Mouse (Mus musculus): ENCODE results near the gene Tbc1d23. TPM values are rescaled to one million over a fixed set of nuclear protein-coding genes. Genes with fewer than 3 reads are reported as not detected.

Gene Tbc1d23
- total RNA-seq, 1 experiment from 2014 or later: 47.8 TPM

DNA sequence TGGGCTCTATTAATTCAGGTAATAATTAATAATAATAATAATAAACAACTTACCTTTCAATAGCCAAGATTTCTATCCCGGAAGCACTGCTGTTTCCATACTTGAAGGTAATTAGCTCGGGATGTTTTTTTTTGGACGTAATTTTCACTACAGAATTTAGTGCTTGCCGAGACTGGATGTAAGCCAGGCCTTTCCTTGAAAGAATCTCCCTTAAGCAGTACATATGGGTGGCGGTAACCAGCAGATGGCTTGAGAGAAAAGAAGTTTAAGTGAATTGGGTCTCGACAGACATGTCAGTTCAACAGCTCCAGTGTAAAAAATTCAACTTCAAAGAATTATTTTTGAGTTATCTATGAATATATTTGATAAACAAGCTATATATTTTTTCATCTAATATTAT lies 59.7 kb downstream of the Tbc1d23 start:
- ATAC-seq (replicated peaks in 1 of 2; ENCODE audit: insufficient read depth in 1 of 2, low FRiP score in 2 of 2, low TSS enrichment in 1 of 2, low read depth in 1 of 2, poor library complexity in 2 of 2, severe bottlenecking in 2 of 2): no peak

DNA sequence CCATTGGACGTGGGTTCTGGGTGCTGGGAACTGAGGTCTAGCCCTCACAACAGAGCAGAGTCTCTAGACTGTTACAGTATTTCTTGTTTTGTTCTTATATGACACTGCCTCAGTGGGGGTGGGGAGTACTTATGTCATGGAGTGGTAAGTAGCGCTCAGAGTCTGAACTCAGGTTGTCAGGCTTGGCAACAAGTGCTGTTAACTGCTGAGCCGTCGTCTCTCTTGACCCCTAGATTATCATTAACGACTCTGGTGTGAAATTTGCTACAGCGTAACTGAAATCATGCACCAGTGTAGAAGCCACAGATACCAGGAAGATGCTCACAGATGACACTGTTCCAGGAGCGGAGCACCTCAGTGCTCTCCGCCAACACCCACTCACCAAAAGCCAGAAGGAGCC lies 60.1 kb downstream of the Tbc1d23 start:
- no peak for ATAC-seq (replicated peaks in 1 of 2; ENCODE audit: insufficient read depth in 1 of 2, low FRiP score in 2 of 2, low TSS enrichment in 1 of 2, low read depth in 1 of 2, poor library complexity in 2 of 2, severe bottlenecking in 2 of 2)

GRCm38 (mm10) chr16:57168236-57168635 lies 63.1 kb downstream of the Tbc1d23 start:
- ATAC-seq (replicated peaks in 1 of 2; ENCODE audit: insufficient read depth in 1 of 2, low FRiP score in 2 of 2, low TSS enrichment in 1 of 2, low read depth in 1 of 2, poor library complexity in 2 of 2, severe bottlenecking in 2 of 2): no peak

- peak in 1 of 2 experiments; percentile 5; a peak in 1 of 4 replicates for ATAC-seq (replicated peaks in 1 of 2; ENCODE audit: insufficient read depth in 1 of 2, low FRiP score in 2 of 2, low TSS enrichment in 1 of 2, low read depth in 1 of 2, poor library complexity in 2 of 2, severe bottlenecking in 2 of 2)
These were observed 63.8 kb downstream of the Tbc1d23 start for GRCm38 (mm10) chr16:57167514-57167912.

- ATAC-seq (replicated peaks in 1 of 2; ENCODE audit: insufficient read depth in 1 of 2, low FRiP score in 2 of 2, low TSS enrichment in 1 of 2, low read depth in 1 of 2, poor library complexity in 2 of 2, severe bottlenecking in 2 of 2): peak; percentile 94 to 97
These were observed 64.4 kb downstream of the Tbc1d23 start, which contains the start of gene Nit2 for GRCm38 (mm10) chr16:57166611-57167513. Gene Nit2 (minus strand): TSS chr16:57167341.

DNA sequence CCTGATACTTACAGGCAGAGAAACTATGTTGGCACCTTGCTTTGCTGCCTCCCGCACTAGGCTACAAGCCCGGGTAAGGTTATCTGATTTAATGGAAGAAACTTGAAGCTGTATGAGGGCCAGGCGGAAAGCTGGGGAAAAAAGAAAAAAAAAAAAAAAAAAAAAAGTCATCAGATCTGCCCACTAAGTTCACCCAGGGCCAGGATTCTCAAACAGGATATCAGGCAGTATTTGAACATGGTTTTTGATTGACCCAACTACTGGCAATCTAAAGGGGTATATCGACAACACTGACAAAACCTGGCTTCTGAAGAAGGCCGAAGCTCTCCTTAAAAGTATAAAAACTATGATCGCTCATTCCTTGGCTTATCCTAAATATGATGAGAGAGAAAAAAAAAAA lies 65.2 kb downstream of the Tbc1d23 start:
- ATAC-seq (replicated peaks in 1 of 2; ENCODE audit: insufficient read depth in 1 of 2, low FRiP score in 2 of 2, low TSS enrichment in 1 of 2, low read depth in 1 of 2, poor library complexity in 2 of 2, severe bottlenecking in 2 of 2): no peak

GRCm38 (mm10) chr16:57165157-57165556 lies 66.1 kb downstream of the Tbc1d23 start:
- no peak for ATAC-seq (replicated peaks in 1 of 2; ENCODE audit: insufficient read depth in 1 of 2, low FRiP score in 2 of 2, low TSS enrichment in 1 of 2, low read depth in 1 of 2, poor library complexity in 2 of 2, severe bottlenecking in 2 of 2)

DNA sequence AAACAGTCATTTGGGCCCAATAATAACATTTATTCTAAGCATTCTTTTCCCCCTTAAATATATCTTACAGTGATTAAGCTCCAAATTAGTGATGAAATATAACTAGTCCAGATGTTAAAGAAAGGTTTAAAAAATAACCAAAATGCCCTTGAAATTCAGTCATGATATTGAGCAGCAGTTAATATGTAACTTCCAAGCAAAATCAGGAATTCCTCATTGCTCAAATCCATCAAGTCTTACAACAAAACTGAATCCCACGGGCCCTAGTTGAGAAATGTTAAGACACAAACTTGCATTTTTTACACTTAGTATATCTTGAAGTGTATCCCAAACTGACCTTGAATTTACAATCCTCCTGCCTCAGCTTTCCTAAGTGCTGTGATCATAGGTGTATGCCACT lies 67.6 kb downstream of the Tbc1d23 start:
- no peak for ATAC-seq (replicated peaks in 1 of 2; ENCODE audit: insufficient read depth in 1 of 2, low FRiP score in 2 of 2, low TSS enrichment in 1 of 2, low read depth in 1 of 2, poor library complexity in 2 of 2, severe bottlenecking in 2 of 2)

- ATAC-seq (replicated peaks in 1 of 2; ENCODE audit: insufficient read depth in 1 of 2, low FRiP score in 2 of 2, low TSS enrichment in 1 of 2, low read depth in 1 of 2, poor library complexity in 2 of 2, severe bottlenecking in 2 of 2): no peak
These were observed 68.5 kb downstream of the Tbc1d23 start for GRCm38 (mm10) chr16:57162841-57163240.

GRCm38 (mm10) chr16:57159835-57160234 lies 71.5 kb downstream of the Tbc1d23 start:
- ATAC-seq (replicated peaks in 1 of 2; ENCODE audit: insufficient read depth in 1 of 2, low FRiP score in 2 of 2, low TSS enrichment in 1 of 2, low read depth in 1 of 2, poor library complexity in 2 of 2, severe bottlenecking in 2 of 2): no peak

DNA sequence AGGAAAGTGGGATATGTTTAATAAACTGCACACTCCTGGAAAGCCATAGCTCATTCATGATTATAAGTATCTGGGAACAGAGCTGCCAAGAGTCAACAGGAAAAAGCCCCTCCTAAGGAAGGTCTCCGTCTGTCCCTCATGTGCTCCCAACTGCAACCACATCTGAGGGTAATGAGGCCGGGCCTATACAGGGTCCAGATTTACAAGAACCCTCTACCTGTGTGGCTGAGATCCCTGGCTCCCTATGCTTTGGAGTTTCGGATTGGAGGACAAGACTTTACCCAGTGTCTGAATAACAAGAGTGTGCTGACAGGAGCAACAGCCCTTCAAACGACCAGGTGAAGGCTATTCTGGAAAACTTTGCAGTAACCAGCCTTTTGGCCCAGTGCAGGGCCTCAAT lies 73.6 kb downstream of the Tbc1d23 start:
- ATAC-seq (replicated peaks in 1 of 2; ENCODE audit: insufficient read depth in 1 of 2, low FRiP score in 2 of 2, low TSS enrichment in 1 of 2, low read depth in 1 of 2, poor library complexity in 2 of 2, severe bottlenecking in 2 of 2): no peak

GRCm38 (mm10) chr16:57157076-57157475 lies 74.2 kb downstream of the Tbc1d23 start:
- no peak for ATAC-seq (replicated peaks in 1 of 2; ENCODE audit: insufficient read depth in 1 of 2, low FRiP score in 2 of 2, low TSS enrichment in 1 of 2, low read depth in 1 of 2, poor library complexity in 2 of 2, severe bottlenecking in 2 of 2)

DNA sequence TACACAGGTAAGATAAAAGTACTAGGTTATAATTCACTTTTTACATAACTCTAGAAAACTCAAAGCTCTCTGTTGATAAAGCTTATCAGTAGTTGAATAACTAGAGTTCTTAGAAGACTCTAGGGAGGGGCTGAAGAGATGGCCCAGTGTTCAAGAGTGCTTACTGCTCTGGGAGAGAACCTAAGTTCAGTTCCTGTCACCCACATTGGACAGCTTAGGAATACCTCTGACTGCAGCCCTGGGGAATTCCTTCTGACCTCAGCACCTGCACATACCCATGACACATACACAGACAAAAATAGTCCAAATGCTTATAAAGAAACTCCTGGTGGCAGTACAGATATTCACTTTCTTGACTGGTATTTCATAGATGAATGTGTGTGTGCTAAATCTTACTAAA lies 75.4 kb downstream of the Tbc1d23 start:
- no peak for ATAC-seq (replicated peaks in 1 of 2; ENCODE audit: insufficient read depth in 1 of 2, low FRiP score in 2 of 2, low TSS enrichment in 1 of 2, low read depth in 1 of 2, poor library complexity in 2 of 2, severe bottlenecking in 2 of 2)

GRCm38 (mm10) chr16:57151437-57151836 lies 79.9 kb downstream of the Tbc1d23 start:
- no peak for ATAC-seq (replicated peaks in 1 of 2; ENCODE audit: insufficient read depth in 1 of 2, low FRiP score in 2 of 2, low TSS enrichment in 1 of 2, low read depth in 1 of 2, poor library complexity in 2 of 2, severe bottlenecking in 2 of 2)

DNA sequence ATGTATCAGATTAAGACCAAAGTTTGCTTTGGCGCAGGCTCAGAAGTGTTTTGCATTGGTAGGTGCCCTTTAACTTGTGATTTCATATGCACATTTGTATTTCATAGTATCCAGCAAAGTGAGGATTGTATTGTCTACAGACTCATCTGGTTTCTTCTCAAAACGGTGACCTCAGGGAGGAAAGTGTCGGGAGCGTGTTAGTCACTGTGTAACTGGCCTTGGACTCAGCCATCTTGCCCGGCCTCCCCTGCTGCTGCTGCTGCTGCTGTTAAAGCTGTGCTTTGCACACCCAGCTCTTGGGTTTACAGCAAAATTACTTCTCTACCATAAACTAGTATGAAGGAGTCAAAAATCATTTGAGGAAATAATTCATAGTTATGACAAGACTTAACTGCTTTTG lies 86.6 kb downstream of the Tbc1d23 start:
- no peak for ATAC-seq (replicated peaks in 1 of 2; ENCODE audit: insufficient read depth in 1 of 2, low FRiP score in 2 of 2, low TSS enrichment in 1 of 2, low read depth in 1 of 2, poor library complexity in 2 of 2, severe bottlenecking in 2 of 2)

DNA sequence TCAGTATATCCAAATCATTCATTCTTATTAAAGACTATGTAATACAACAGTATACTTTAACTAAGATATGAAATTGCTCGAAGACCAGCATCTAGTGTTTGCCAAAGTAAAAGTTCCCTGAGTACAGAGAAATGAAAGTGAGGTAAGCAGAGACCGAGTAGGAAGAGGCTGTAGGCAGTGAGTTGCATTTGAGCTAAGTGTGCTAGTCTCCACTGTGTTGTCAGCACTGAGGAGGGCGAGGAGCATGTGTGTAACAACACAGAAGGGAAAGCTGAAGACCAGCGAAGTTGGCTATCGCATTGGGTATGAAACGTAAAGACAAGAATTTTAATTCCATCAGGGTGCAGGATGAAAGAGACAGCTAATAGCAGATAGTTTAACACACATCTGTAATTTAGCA lies 97.7 kb downstream of the Tbc1d23 start:
- no peak for ATAC-seq (replicated peaks in 1 of 2; ENCODE audit: insufficient read depth in 1 of 2, low FRiP score in 2 of 2, low TSS enrichment in 1 of 2, low read depth in 1 of 2, poor library complexity in 2 of 2, severe bottlenecking in 2 of 2)

DNA sequence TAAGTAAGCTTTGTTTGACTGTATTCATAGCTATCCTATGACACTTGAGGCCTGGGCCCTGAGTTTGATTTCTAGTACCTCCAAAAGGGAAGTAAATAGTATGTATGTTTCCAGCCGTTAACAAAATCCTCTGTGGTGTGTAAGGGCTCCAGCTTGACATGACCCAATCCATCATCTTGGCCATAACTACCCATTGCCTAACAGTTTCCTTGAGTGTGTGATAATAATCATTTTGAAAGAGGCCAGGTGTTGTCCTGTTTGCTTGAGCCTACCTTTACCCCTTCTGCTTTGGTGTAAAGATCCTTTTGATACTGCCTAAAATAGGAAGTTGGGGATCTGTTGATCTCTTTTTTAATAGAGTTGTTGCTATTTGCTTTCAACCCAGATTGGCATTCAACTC lies 99.0 kb downstream of the Tbc1d23 start:
- ATAC-seq (replicated peaks in 1 of 2; ENCODE audit: insufficient read depth in 1 of 2, low FRiP score in 2 of 2, low TSS enrichment in 1 of 2, low read depth in 1 of 2, poor library complexity in 2 of 2, severe bottlenecking in 2 of 2): peak in 1 of 2 experiments; percentile 76; a peak in 3 of 4 replicates

- ATAC-seq (replicated peaks in 1 of 2; ENCODE audit: insufficient read depth in 1 of 2, low FRiP score in 2 of 2, low TSS enrichment in 1 of 2, low read depth in 1 of 2, poor library complexity in 2 of 2, severe bottlenecking in 2 of 2): no peak
These were observed 99.8 kb downstream of the Tbc1d23 start for GRCm38 (mm10) chr16:57131544-57131943.

Measured in hematopoietic stem cell, adult 5-6 weeks (primary cell).